Mouse (Mus musculus) activated CD4-positive, CD25-positive, alpha-beta regulatory T cell, adult 4 months (primary cell): Measurements from ENCODE around the gene Gm49358. TPM values are rescaled to one million over a fixed set of nuclear protein-coding genes. Genes with fewer than 3 reads are reported as not detected.

Experiments
- ATAC-seq: one replicate; pipeline ENCODE4 v1.8.0; 2017
- polyA plus RNA-seq, 2 experiments: library from polyadenylated mRNA; unstranded; fragments of 100-300 nt; shearing (Covaris generic); gene quantifications; one replicate each; pipeline ENCODE4 v1.2.1; 2017

The Gm49358 gene
- polyA plus RNA-seq, 2 experiments from 2014 or later: not detected

- no peak for ATAC-seq
Measured at GRCm38 (mm10) chr10:86814292-86815131, 50.7 kb downstream of the Gm49358 start.

- ATAC-seq: no peak
Measured at GRCm38 (mm10) chr10:86815133-86815532, 51.4 kb downstream of the Gm49358 start.

- no peak for ATAC-seq
Measured at GRCm38 (mm10) chr10:86819649-86820165, 55.9 kb downstream of the Gm49358 start.

- no peak for ATAC-seq
Measured at GRCm38 (mm10) chr10:86821014-86821413, 57.2 kb downstream of the Gm49358 start.

- no peak for ATAC-seq
Measured at GRCm38 (mm10) chr10:86824093-86824492, 60.3 kb downstream of the Gm49358 start.

- ATAC-seq: no peak
Measured at GRCm38 (mm10) chr10:86824871-86825270, 61.1 kb downstream of the Gm49358 start.

GRCm38 (mm10) chr10:86825871-86826522 is 62.2 kb downstream of the Gm49358 start:
- no peak for ATAC-seq

- no peak for ATAC-seq
Measured at GRCm38 (mm10) chr10:86826929-86827328, 63.2 kb downstream of the Gm49358 start.

- no peak for ATAC-seq
Measured at GRCm38 (mm10) chr10:86828221-86829135, 64.7 kb downstream of the Gm49358 start.

- ATAC-seq: no peak
Measured at GRCm38 (mm10) chr10:86829515-86829914, 65.7 kb downstream of the Gm49358 start.

GRCm38 (mm10) chr10:86836784-86837183 is 73.0 kb downstream of the Gm49358 start:
- no peak for ATAC-seq

GRCm38 (mm10) chr10:86838827-86839226 is 75.1 kb downstream of the Gm49358 start:
- ATAC-seq: no peak

- no peak for ATAC-seq
Measured at GRCm38 (mm10) chr10:86842659-86843058, 78.9 kb downstream of the Gm49358 start.

GRCm38 (mm10) chr10:86846926-86847467 is 83.2 kb downstream of the Gm49358 start:
- ATAC-seq: no peak

- ATAC-seq: no peak
Measured at GRCm38 (mm10) chr10:86849087-86849486, 85.3 kb downstream of the Gm49358 start.

- no peak for ATAC-seq
Measured at GRCm38 (mm10) chr10:86849508-86849907, 85.7 kb downstream of the Gm49358 start.

- ATAC-seq: no peak
Measured at GRCm38 (mm10) chr10:86852160-86852559, 88.4 kb downstream of the Gm49358 start.

- no peak for ATAC-seq
Measured at GRCm38 (mm10) chr10:86853433-86853832, 89.7 kb downstream of the Gm49358 start.

GRCm38 (mm10) chr10:86860396-86860795 is 96.6 kb downstream of the Gm49358 start:
- no peak for ATAC-seq

- no peak for ATAC-seq
Measured at GRCm38 (mm10) chr10:86862496-86862895, 98.7 kb downstream of the Gm49358 start.

- ATAC-seq: no peak
Measured at GRCm38 (mm10) chr10:86863429-86863828, 99.7 kb downstream of the Gm49358 start.

GRCm38 (mm10) chr10:86872121-86872520 is 108.3 kb downstream of the Gm49358 start:
- no peak for ATAC-seq
